Comparison of ENCODE assay signal across 8 mouse cellular contexts in the genomic region with DNA sequence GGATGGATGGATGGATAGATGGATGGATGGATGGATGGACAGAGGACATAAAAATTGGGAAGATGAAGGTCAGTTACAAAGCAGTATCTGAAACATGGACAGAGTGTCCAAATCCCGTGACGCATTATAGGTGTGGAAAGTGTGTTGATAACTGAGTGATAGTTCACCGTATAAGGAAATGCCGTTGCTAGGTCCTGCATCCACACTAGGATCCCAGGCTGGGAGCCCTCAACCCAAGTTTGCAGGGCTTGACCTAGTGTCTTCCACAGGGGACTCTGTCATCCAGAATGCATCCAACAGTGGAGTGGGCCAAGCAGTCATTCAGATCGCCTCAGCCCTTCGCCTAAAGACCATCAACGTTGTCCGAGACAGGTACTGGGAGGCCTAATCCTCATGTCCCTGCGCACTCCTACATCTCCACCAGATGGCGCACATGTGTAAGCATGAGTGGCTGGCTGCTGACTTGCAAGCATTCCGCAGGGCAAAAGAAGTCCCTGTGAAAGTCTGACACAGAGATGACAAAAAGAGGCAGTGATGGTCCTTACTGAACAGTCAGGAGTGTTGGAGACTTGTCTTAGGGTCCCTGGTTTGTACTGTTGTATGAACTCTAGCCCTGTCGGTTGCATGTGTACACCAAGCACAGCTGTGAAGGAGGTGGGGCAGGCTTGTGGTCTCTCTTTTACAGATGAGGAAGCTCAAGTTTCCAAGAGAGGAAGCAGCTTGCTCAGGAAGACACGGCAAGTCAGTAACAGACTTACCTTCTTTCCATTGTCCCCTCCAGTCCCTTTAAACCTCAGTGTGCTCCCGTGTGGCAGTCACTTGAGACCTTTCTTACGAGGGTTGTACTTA. TPM values are rescaled to one million over a fixed set of nuclear protein-coding genes. Genes with fewer than 3 reads are reported as not detected.
DNase-seq lines count a peak whose midpoint lies in the region; ATAC-seq and TF ChIP-seq lines count a peak whose summit lies in the region.

No protein-coding gene starts in this region.

- no peak overlapping the region for H3K27ac ChIP-seq in cortical plate, adult 2 months (ENCODE audit: insufficient read depth, low read length)
- H3K27ac ChIP-seq in limb, embryonic 10.5 days = no peak overlapping the region
- no peak overlapping the region for H3K27ac ChIP-seq in midbrain, embryonic 14.5 days (replicated peaks; ENCODE audit: low read depth, low read length)
- H3K27ac ChIP-seq in spleen, adult 2 months (ENCODE audit: insufficient read depth, low read length) = peak overlapping the region; percentile 50

- no peak overlapping the region for H3K4me2 ChIP-seq in midbrain, embryonic 14.5 days (ENCODE audit: low read length)

- no peak for TF ChIP-seq POLR2A in cortical plate, adult 2 months (IDR thresholded peaks at IDR 0.05; ENCODE audit: extremely low read depth, insufficient read depth, low read length)
- TF ChIP-seq POLR2A in spleen, adult 2 months (IDR thresholded peaks at IDR 0.05; ENCODE audit: low read depth, low read length) = no peak

- no peak for ATAC-seq in midbrain, embryonic 14.5 days (ENCODE audit: low FRiP score, low TSS enrichment)

- intact Hi-C loops in gastrocnemius, postnatal 36 days (cut with DNase I) = loop anchor here (5.0 to 10.0 kb wide), 4 partner anchors 57 to 314 kb away; a partner anchor contains a TSS

- no peak overlapping the region for H3K4me3 ChIP-seq in cortical plate, adult 2 months (ENCODE audit: insufficient read depth, low read length)
- no peak overlapping the region for H3K4me3 ChIP-seq in limb, embryonic 10.5 days
- no peak overlapping the region for H3K4me3 ChIP-seq in midbrain, embryonic 14.5 days (replicated peaks; ENCODE audit: low read depth, low read length)
- no peak overlapping the region for H3K4me3 ChIP-seq in spleen, adult 2 months (ENCODE audit: extremely low read depth, insufficient read depth, insufficient read length)

- TF ChIP-seq CTCF in cortical plate, adult 2 months (IDR thresholded peaks at IDR 0.05; ENCODE audit: extremely low read depth, insufficient read depth, low read length) = peak; percentile 99
- TF ChIP-seq CTCF in spleen, adult 2 months (IDR thresholded peaks at IDR 0.05; ENCODE audit: extremely low read depth, insufficient read depth, insufficient read length, insufficient replicate concordance) = peak; percentile 93; the same call in 1 of the 2 replicates

- 57% methylated on average over 15 of the region's 15 CpGs for WGBS in limb, embryonic 10.5 days
- WGBS in midbrain, embryonic 14.5 days = 51% methylated on average over 15 of the region's 15 CpGs
- 31% methylated on average over 15 of the region's 15 CpGs for WGBS in spleen, adult 2 months

- H3K36me3 ChIP-seq in limb, embryonic 10.5 days = peaks cover 67% of the 10 kb centered on the region
- peaks cover 31% of the 10 kb centered on the region; the same call in 1 of the 2 replicates for H3K36me3 ChIP-seq in midbrain, embryonic 14.5 days (ENCODE audit: control insufficient read depth, insufficient read depth, low read length)
- H3K36me3 ChIP-seq in spleen, adult 2 months (ENCODE audit: control insufficient read depth, insufficient read depth, low read length) = no peaks in the 10 kb centered on the region

- no peaks in the 10 kb centered on the region for H3K9me3 ChIP-seq in limb, embryonic 10.5 days (replicated peaks)
- H3K9me3 ChIP-seq in midbrain, embryonic 14.5 days (ENCODE audit: control insufficient read depth, low read length) = no peaks in the 10 kb centered on the region

- no peaks in the 10 kb centered on the region for H3K27me3 ChIP-seq in limb, embryonic 10.5 days (ENCODE audit: low read depth, poor library complexity, severe bottlenecking)
- H3K27me3 ChIP-seq in midbrain, embryonic 14.5 days (ENCODE audit: control insufficient read depth, insufficient read depth, low read length) = no peaks in the 10 kb centered on the region
- no peaks in the 10 kb centered on the region for H3K27me3 ChIP-seq in spleen, adult 2 months (ENCODE audit: control insufficient read depth, insufficient read depth, low read length)

- no peaks in the 10 kb centered on the region for H3K4me1 ChIP-seq in cortical plate, adult 2 months (ENCODE audit: control insufficient read depth, insufficient read depth, low read length)
- H3K4me1 ChIP-seq in limb, embryonic 10.5 days = no peaks in the 10 kb centered on the region
- no peaks in the 10 kb centered on the region for H3K4me1 ChIP-seq in midbrain, embryonic 14.5 days (ENCODE audit: control insufficient read depth, insufficient read depth, low read length)
- peaks cover 10% of the 10 kb centered on the region; the same call in 1 of the 2 replicates for H3K4me1 ChIP-seq in spleen, adult 2 months (ENCODE audit: control insufficient read depth, insufficient read depth, insufficient read length)

- H3K9ac ChIP-seq in midbrain, embryonic 14.5 days (replicated peaks; ENCODE audit: low read length) = no peak overlapping the region

- DNase-seq in 3T3-L1 (ENCODE audit: low read depth, low spot score) = peak; percentile 82
- peak; percentile 82 for DNase-seq in adipocyte (ENCODE audit: low spot score)
- peak; percentile 69 to 72 for DNase-seq in gastrocnemius, postnatal 36 days
- peak; percentile 86 for DNase-seq in kidney, adult 18-20 months
- peak; percentile 85 for DNase-seq in limb, embryonic 10.5 days (ENCODE audit: low spot score)
- peak; percentile 92 for DNase-seq in midbrain, embryonic 14.5 days
- peak; percentile 52 to 78 for DNase-seq in spleen, adult 2 months (ENCODE audit: low read depth in 1 of 2, low spot score in 2 of 2)

RNA-seq across cellular contexts. Expression of a gene that starts 12.7 kb away (rescaled TPM):
- 67.9 and 71.5 TPM in 2 replicates for polyA plus RNA-seq in cortical plate, adult 2 months (2012; rRNA removed)
- 10 to 100 TPM; 27.8 to 28.4 TPM for total RNA-seq in gastrocnemius, postnatal 36 days (2021)
- 135 and 142 TPM in 2 replicates for polyA plus RNA-seq in limb, embryonic 10.5 days (2016; fragmentation: Nextera tagmentation; extraction: Ambion mirVana)
- 91.8 and 121 TPM in 2 replicates for polyA plus RNA-seq in midbrain, embryonic 14.5 days (2014; fragmentation: Nextera tagmentation; extraction: Ambion mirVana)
- polyA plus RNA-seq in spleen, adult 2 months (2012; rRNA removed) = 28.8 and 31.9 TPM in 2 replicates

RNA-seq across cellular contexts. Expression of a gene that starts 17.4 kb away (rescaled TPM):
- 45.2 and 51.4 TPM in 2 replicates for polyA plus RNA-seq in cortical plate, adult 2 months (2012; rRNA removed)
- 10 to 100 TPM; 17.3 to 20.8 TPM for total RNA-seq in gastrocnemius, postnatal 36 days (2021)
- polyA plus RNA-seq in limb, embryonic 10.5 days (2016; fragmentation: Nextera tagmentation; extraction: Ambion mirVana) = 52.6 and 58.1 TPM in 2 replicates
- polyA plus RNA-seq in midbrain, embryonic 14.5 days (2014; fragmentation: Nextera tagmentation; extraction: Ambion mirVana) = 29.9 and 30.8 TPM in 2 replicates
- 15.0 and 18.6 TPM in 2 replicates for polyA plus RNA-seq in spleen, adult 2 months (2012; rRNA removed)

RNA-seq across cellular contexts. Expression of a gene that starts 22.6 kb away (rescaled TPM):
- 46.0 and 46.1 TPM in 2 replicates for polyA plus RNA-seq in cortical plate, adult 2 months (2012; rRNA removed)
- 1 to 10 TPM in 1 of 2 experiments, under 1 TPM in 1; 0.56 to 1.9 TPM for total RNA-seq in gastrocnemius, postnatal 36 days (2021)
- polyA plus RNA-seq in limb, embryonic 10.5 days (2016; fragmentation: Nextera tagmentation; extraction: Ambion mirVana) = 10.7 and 16.0 TPM in 2 replicates
- polyA plus RNA-seq in midbrain, embryonic 14.5 days (2014; fragmentation: Nextera tagmentation; extraction: Ambion mirVana) = 18.0 and 20.8 TPM in 2 replicates
- 1.2 and 1.5 TPM in 2 replicates for polyA plus RNA-seq in spleen, adult 2 months (2012; rRNA removed)
